Mouse (Mus musculus) ES-E14 (cell line): ENCODE data around the gene Ubac1. TPM values are rescaled to one million over a fixed set of nuclear protein-coding genes. Genes with fewer than 3 reads are reported as not detected.

Experiments
- DNase-seq: peaks from one replicate; pipeline ENCODE4 v3.0.0-alpha.2; 2013; ENCODE audit warnings: low read depth, low spot score
- H3K27ac ChIP-seq: 2 replicates; pipeline ENCODE4 v1.5.1; 2012; ENCODE audit warnings: low read depth, mild to moderate bottlenecking, low read length, moderate library complexity, mixed read lengths; ENCODE audit not compliant: poor library complexity, insufficient read depth, severe bottlenecking
- H3K36me3 ChIP-seq: 2 replicates; pipeline ENCODE4 v1.6.1; 2012; ENCODE audit warnings: mild to moderate bottlenecking, low read length, moderate library complexity, mixed read lengths; ENCODE audit not compliant: control insufficient read depth, poor library complexity, insufficient read depth, severe bottlenecking
- H3K4me1 ChIP-seq, 2 experiments: fragments of 150-350 bp in 1 of 2; sonication (generic) in 1 of 2; 2 replicates each; pipeline ENCODE4 v1.6.1; 2012; ENCODE audit warnings: low read length in 2 of 2, mild to moderate bottlenecking in 1 of 2, mixed read lengths in 1 of 2; ENCODE audit not compliant: control insufficient read depth in 2 of 2, insufficient read depth in 2 of 2, poor library complexity in 1 of 2
- H3K4me3 ChIP-seq, 2 experiments: fragments of 150-350 bp in 1 of 2; sonication (generic) in 1 of 2; 2 replicates each; pipeline ENCODE4 v1.5.1; 2012; ENCODE audit warnings: low read length in 2 of 2, low read depth in 1 of 2, mild to moderate bottlenecking in 1 of 2, mixed read lengths in 1 of 2; ENCODE audit not compliant: insufficient read depth in 1 of 2, poor library complexity in 1 of 2, severe bottlenecking in 1 of 2
- H3K9ac ChIP-seq: 2 replicates; pipeline ENCODE4 v1.6.1; 2012; ENCODE audit warnings: low read depth, mild to moderate bottlenecking, low read length, mixed read lengths; ENCODE audit not compliant: poor library complexity, insufficient read depth, severe bottlenecking
- H3K9me3 ChIP-seq: fragments of 150-350 bp; sonication (generic); 2 replicates; pipeline ENCODE4 v1.6.1; 2012; ENCODE audit warnings: low read depth, mild to moderate bottlenecking, low read length; ENCODE audit not compliant: control insufficient read depth, insufficient read depth
- CHD2 ChIP-seq: IDR thresholded peaks from 2 replicates; pipeline ENCODE4 v1.6.1; 2014; ENCODE audit warnings: mild to moderate bottlenecking, low read depth, low read length, inconsistent platforms
- HCFC1 ChIP-seq: IDR thresholded peaks from 2 replicates; pipeline ENCODE4 v1.6.1; 2012; ENCODE audit warnings: low read length, inconsistent platforms, borderline replicate concordance; ENCODE audit not compliant: insufficient read depth
- MAFK ChIP-seq: IDR thresholded peaks from 2 replicates; pipeline ENCODE4 v1.6.1; 2014; ENCODE audit warnings: mild to moderate bottlenecking, low read depth, low read length, inconsistent platforms; ENCODE audit not compliant: insufficient read depth
- ZC3H11A ChIP-seq: IDR thresholded peaks from 2 replicates; pipeline ENCODE4 v1.6.1; 2012; ENCODE audit warnings: low read depth, mild to moderate bottlenecking, inconsistent platforms, low read length, borderline replicate concordance
- ZNF384 ChIP-seq: IDR thresholded peaks from 2 replicates; pipeline ENCODE4 v1.6.1; 2012; ENCODE audit warnings: low read depth, low read length, inconsistent platforms
- in situ Hi-C, 2 experiments: fragments of 600-800 bp; cut with MboI; formaldehyde crosslinking; loops; one replicate each; pipeline ENCODE4 v1.15.1; 2025; ENCODE audit warnings: low sequenced_read_pairs in 2 of 2, inconsistent platforms in 1 of 2; ENCODE audit not compliant: unreplicated experiment in 2 of 2
- total RNA-seq: library from RNA; depleted of rRNA; stranded (reverse); fragments of 300-350 nt; gene quantifications from 2 replicates; pipeline ENCODE4 v1.2.3, GENCODE M21; 2012

Gene Ubac1
- total RNA-seq, 1 experiment: 88.4 TPM

DNA sequence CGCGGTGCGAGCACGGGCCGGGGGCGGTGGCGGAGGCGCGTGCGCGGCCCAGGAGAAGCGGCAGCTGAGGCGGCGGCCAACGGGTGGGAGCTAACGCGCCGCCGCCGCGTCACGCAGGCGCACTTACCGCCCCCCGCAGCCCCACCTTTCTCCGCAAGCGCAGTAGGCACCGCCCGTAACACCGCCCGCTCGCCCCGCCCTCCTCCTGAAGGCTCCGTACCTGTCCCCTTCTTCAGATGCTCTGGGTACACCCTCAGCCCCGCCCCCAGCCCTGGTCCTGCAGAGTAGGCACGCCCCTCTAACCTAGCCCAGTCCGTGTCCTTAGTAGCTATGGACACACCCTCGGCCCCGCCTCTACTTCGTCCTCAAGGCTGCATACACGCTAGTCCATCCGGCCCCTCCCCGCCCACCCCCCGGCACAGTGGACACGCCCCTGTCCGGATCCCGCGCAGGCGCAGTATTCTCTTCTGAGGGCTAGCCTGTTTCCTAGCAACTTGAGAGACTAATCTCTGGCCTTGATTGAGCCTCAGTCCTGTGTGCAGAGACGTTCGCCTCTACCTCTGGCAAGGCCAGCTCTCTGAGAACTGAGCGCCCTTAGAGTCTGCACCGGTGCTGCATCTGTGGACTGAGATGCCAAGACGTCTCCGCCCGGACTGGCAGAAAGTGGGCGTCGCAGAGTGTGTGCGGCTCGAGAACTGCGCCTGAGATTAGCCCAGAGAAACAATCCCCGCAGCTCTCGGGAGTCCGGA, 38.2 kb downstream of the Ubac1 start, which contains the start of gene Camsap1:
Gene Camsap1 (minus strand): TSS at position 124 of the 749 bp plus-strand sequence.
- Histone ChIP-seq H3K27ac (peak within 1 kb of the TSS; percentile 60), H3K9ac (peak within 1 kb of the TSS; percentile 90), H3K4me3 (peak within 1 kb of the TSS; percentile 89 to 98), H3K9me3 (no peaks in the 10 kb centered on the region), H3K36me3 (no peaks in the 10 kb centered on the region), H3K4me1 (peaks cover 2 to 7% of the 10 kb centered on the region in 2 experiments; a peak in 1 of 4 replicates)
- no peak for TF ChIP-seq CHD2
- 0 out of 2 replicates have a peak, but pooled peaks have one; percentile 27 for TF ChIP-seq HCFC1
- in situ Hi-C loops: no loop called here
- peak; percentile 100 for DNase-seq

DNA sequence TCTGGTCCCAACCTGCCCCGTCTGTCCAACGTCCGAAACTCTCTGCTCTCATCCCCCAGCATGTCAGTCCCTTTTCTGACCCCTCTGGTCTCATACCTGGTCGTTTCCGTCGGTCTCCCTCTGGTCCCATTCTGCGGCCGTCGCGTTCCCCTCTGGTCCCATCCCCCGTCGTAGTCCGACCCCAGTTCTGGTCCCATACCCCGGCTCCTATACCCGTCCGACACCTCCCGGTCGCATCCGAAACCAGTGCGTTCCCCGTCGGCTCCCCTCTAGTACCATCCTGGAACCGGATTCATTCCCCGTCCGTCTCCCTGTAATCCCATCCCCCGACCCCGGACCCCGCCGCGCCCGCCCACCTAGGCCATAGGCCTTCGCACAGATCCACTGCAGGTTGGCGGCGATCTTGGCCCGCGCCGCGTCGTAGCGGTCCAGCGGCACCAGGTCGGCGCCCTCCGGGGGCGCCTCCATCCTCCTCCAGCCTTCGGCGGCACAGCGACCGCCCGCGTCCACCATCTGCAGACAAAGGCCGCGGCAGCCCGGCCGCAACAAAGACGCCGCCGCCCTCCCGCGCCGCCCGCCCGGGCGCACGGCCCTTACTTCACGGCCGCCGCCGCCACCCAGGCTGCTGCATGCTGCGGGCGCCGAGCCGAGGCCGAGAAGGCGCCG, 39.0 kb downstream of the Ubac1 start:
- in situ Hi-C loops: no loop called here
- Histone ChIP-seq H3K9ac (peak overlapping the region; percentile 90), H3K36me3 (no peaks in the 10 kb centered on the region), H3K27ac (peak overlapping the region; percentile 60), H3K4me3 (peak overlapping the region; percentile 89 to 98), H3K9me3 (no peaks in the 10 kb centered on the region), H3K4me1 (peaks cover 2 to 7% of the 10 kb centered on the region in 2 experiments; a peak in 1 of 4 replicates)
- TF ChIP-seq MAFK (no peak), ZNF384 (no peak), ZC3H11A (no peak), HCFC1 (no peak), CHD2 (no peak)
- DNase-seq: peak; percentile 20

DNA sequence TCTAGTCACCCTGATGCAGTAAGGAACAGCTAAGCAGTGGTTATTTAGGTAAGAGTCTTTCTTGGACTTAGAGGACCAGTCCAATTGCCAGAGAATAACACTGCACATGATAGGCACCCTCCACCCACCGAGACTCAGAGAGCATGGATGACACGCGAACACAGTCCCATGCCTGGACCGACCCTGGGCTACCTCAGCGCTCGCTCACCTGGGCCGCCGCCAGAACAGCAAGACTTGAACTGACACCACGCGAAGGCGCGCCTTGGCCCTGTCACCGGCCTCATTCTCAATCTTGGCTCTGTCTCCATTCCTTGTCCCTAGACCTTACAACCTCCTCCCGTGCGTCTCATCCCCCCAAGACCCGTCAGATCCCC, 39.5 kb downstream of the Ubac1 start:
- Histone ChIP-seq H3K36me3 (no peaks in the 10 kb centered on the region), H3K4me1 (peaks cover 2 to 7% of the 10 kb centered on the region in 2 experiments; a peak in 1 of 4 replicates), H3K4me3 (peak overlapping the region; percentile 89 to 98), H3K9ac (peak overlapping the region; percentile 90), H3K27ac (no peak overlapping the region), H3K9me3 (no peaks in the 10 kb centered on the region)
- TF ChIP-seq MAFK (no peak), HCFC1 (no peak), ZNF384 (no peak), CHD2 (no peak), ZC3H11A (no peak)
- in situ Hi-C loops: no loop called here
- no peak for DNase-seq

DNA sequence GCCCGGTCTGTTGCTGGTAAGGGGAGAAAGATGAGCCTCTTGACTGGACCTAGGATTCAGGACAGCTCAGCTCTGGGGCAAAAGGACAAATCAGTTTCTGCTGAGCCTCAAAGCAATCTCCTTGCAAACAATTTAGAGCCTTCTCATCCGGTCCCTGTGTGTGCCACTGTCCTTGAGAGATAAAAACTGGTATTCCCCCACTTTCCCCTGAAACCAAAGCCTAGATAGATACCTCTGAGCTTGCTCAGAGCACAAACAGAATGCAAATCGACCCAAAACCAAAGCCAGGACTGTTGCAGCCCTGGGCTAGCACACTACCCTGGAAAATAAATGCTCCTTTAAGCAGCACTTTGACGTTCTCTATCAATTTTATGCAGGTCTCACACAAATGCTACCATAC, 42.5 kb downstream of the Ubac1 start:
- DNase-seq: no peak
- in situ Hi-C loops: no loop called here
- Histone ChIP-seq H3K9me3 (no peaks in the 10 kb centered on the region), H3K4me3 (no peak overlapping the region), H3K27ac (no peak overlapping the region), H3K36me3 (no peaks in the 10 kb centered on the region), H3K4me1 (peaks cover 5 to 7% of the 10 kb centered on the region in 2 experiments; a peak in 2 of 4 replicates), H3K9ac (no peak overlapping the region)
- no peak for TF ChIP-seq HCFC1
- TF ChIP-seq CHD2: no peak
- no peak for TF ChIP-seq MAFK
- no peak for TF ChIP-seq ZC3H11A
- TF ChIP-seq ZNF384: no peak
